Mouse (Mus musculus): ENCODE measurements around the gene Serinc4.
"Not testable (repeated sequence)": the region's sequence is repeated elsewhere in the genome, so short reads cannot be mapped to it uniquely, and the experiment has no call there.

Serinc4 gene

GRCm38 (mm10) chr2:121456692-121457642 lies at the start of gene Serinc4:
TSS of gene Serinc4 (minus strand) at chr2:121456781.
- peak; percentile 81 for DNase-seq (ENCODE audit: low spot score)

- not testable (repeated sequence) for DNase-seq (ENCODE audit: low spot score)
Measured at GRCm38 (mm10) chr2:121501550-121501949, 45.0 kb upstream of the Serinc4 start.

- DNase-seq (ENCODE audit: low spot score) = not testable (repeated sequence)
Measured at GRCm38 (mm10) chr2:121484403-121484802, 27.8 kb upstream of the Serinc4 start.

GRCm38 (mm10) chr2:121483576-121483975 lies 27.0 kb upstream of the Serinc4 start:
- DNase-seq (ENCODE audit: low spot score) = no peak

GRCm38 (mm10) chr2:121480916-121481315 lies 24.3 kb upstream of the Serinc4 start:
- DNase-seq (ENCODE audit: low spot score) = not testable (repeated sequence)

- no peak for DNase-seq (ENCODE audit: low spot score)
Measured at GRCm38 (mm10) chr2:121480498-121480897, 23.9 kb upstream of the Serinc4 start.

GRCm38 (mm10) chr2:121477491-121478266 lies 21.1 kb upstream of the Serinc4 start:
- no peak for DNase-seq (ENCODE audit: low spot score)

GRCm38 (mm10) chr2:121475306-121475705 lies 18.7 kb upstream of the Serinc4 start:
- DNase-seq (ENCODE audit: low spot score) = not testable (repeated sequence)

- no peak for DNase-seq (ENCODE audit: low spot score)
Measured at GRCm38 (mm10) chr2:121474180-121474535, 17.6 kb upstream of the Serinc4 start.

GRCm38 (mm10) chr2:121473301-121474179 lies 17.0 kb upstream of the Serinc4 start, which contains the start of gene Mfap1b:
TSS of gene Mfap1b (minus strand) at chr2:121474067.
- peak; percentile 68 for DNase-seq (ENCODE audit: low spot score)

GRCm38 (mm10) chr2:121472783-121473182 lies 16.2 kb upstream of the Serinc4 start:
- DNase-seq (ENCODE audit: low spot score) = not testable (repeated sequence)

GRCm38 (mm10) chr2:121468982-121469381 lies 12.4 kb upstream of the Serinc4 start:
- not testable (repeated sequence) for DNase-seq (ENCODE audit: low spot score)

GRCm38 (mm10) chr2:121460071-121460470 lies 3.5 kb upstream of the Serinc4 start:
- DNase-seq (ENCODE audit: low spot score) = no peak

- DNase-seq (ENCODE audit: low spot score) = no peak
Measured at GRCm38 (mm10) chr2:121455534-121455933, 1.0 kb downstream of the Serinc4 start.

- DNase-seq (ENCODE audit: low spot score) = no peak
Measured at GRCm38 (mm10) chr2:121453917-121454316, 2.7 kb downstream of the Serinc4 start.

- no peak for DNase-seq (ENCODE audit: low spot score)
Measured at GRCm38 (mm10) chr2:121452990-121453389, 3.6 kb downstream of the Serinc4 start, which contains the start of gene Hypk. TSS of gene Hypk (plus strand) at chr2:121453290.

- DNase-seq (ENCODE audit: low spot score) = no peak
Measured at GRCm38 (mm10) chr2:121452361-121452760, 4.2 kb downstream of the Serinc4 start.

GRCm38 (mm10) chr2:121450093-121450492 lies 6.5 kb downstream of the Serinc4 start:
- DNase-seq (ENCODE audit: low spot score) = no peak

- no peak for DNase-seq (ENCODE audit: low spot score)
Measured at GRCm38 (mm10) chr2:121449545-121450011, 7.0 kb downstream of the Serinc4 start.

- DNase-seq (ENCODE audit: low spot score) = peak; percentile 100
Measured at GRCm38 (mm10) chr2:121448739-121449535, 7.6 kb downstream of the Serinc4 start, which contains the start of gene Serf2. TSS of gene Serf2 (plus strand) at chr2:121449195.

All from ovary, postnatal 36 days (tissue).